Mouse (Mus musculus) myocyte (in vitro differentiated cells): ENCODE results near the gene Myt1l. TPM values are rescaled to one million over a fixed set of nuclear protein-coding genes. Genes with fewer than 3 reads are reported as not detected.

Source experiments
- H3K27me3 ChIP-seq: one replicate; pipeline ENCODE4 v1.6.1; 2011; ENCODE audit not compliant: control insufficient read depth, insufficient read depth, insufficient read length
- H3K36me3 ChIP-seq: one replicate; pipeline ENCODE4 v1.6.1; 2011; ENCODE audit not compliant: control insufficient read depth, insufficient read depth
- H3K4me2 ChIP-seq: one replicate; pipeline ENCODE4 v1.6.1; 2011; ENCODE audit warnings: low read depth, control low read depth
- H3K4me3 ChIP-seq: one replicate; pipeline ENCODE4 v1.5.1; 2011; ENCODE audit warnings: mild to moderate bottlenecking, control low read depth, moderate library complexity
- H3K79me2 ChIP-seq: one replicate; pipeline ENCODE4 v1.6.1; 2011; ENCODE audit not compliant: control insufficient read depth, insufficient read depth
- H3ac ChIP-seq: one replicate; pipeline ENCODE4 v1.6.1; 2011; ENCODE audit not compliant: control insufficient read depth, insufficient read length
- CEBPB ChIP-seq: IDR thresholded peaks from 2 replicates; pipeline ENCODE4 v1.6.1; 2011; ENCODE audit warnings: mild to moderate bottlenecking, moderate library complexity; ENCODE audit not compliant: poor library complexity, insufficient read depth, severe bottlenecking
- E2F4 ChIP-seq: IDR thresholded peaks from one replicate; pipeline ENCODE4 v1.6.1; 2011; ENCODE audit warnings: mild to moderate bottlenecking, control low read depth, moderate library complexity; ENCODE audit not compliant: insufficient read depth
- MAX ChIP-seq: IDR thresholded peaks from one replicate; pipeline ENCODE4 v1.6.1; 2011; ENCODE audit warnings: low read depth, mild to moderate bottlenecking, control low read depth
- MYOD1 ChIP-seq, 3 experiments: IDR thresholded peaks; one replicate each; pipeline ENCODE4 v1.6.1; 2011; ENCODE audit warnings: control low read depth in 2 of 3, low read depth in 2 of 3, mild to moderate bottlenecking in 2 of 3, moderate library complexity in 1 of 3; ENCODE audit not compliant: insufficient read length in 2 of 3, control insufficient read depth in 1 of 3
- MYOG ChIP-seq, 3 experiments: IDR thresholded peaks; one replicate each; pipeline ENCODE4 v1.6.1; 2011; ENCODE audit warnings: control low read depth in 2 of 3, low read depth in 2 of 3, mild to moderate bottlenecking in 2 of 3; ENCODE audit not compliant: insufficient read length in 2 of 3, control insufficient read depth in 1 of 3, insufficient read depth in 1 of 3
- POLR2A ChIP-seq: IDR thresholded peaks from one replicate; pipeline ENCODE4 v1.6.1; 2011; ENCODE audit warnings: low read depth, mild to moderate bottlenecking, control low read depth, moderate library complexity; ENCODE audit not compliant: insufficient read length
- POLR2AphosphoS2 ChIP-seq: IDR thresholded peaks from one replicate; pipeline ENCODE4 v1.6.1; 2011; ENCODE audit warnings: low read depth, control low read depth; ENCODE audit not compliant: insufficient read length
- REST ChIP-seq: IDR thresholded peaks from one replicate; pipeline ENCODE4 v1.6.1; 2011; ENCODE audit warnings: mild to moderate bottlenecking, control low read depth, moderate library complexity; ENCODE audit not compliant: insufficient read depth, insufficient read length
- SRF ChIP-seq: IDR thresholded peaks from one replicate; pipeline ENCODE4 v1.6.1; 2011; ENCODE audit warnings: low read depth; ENCODE audit not compliant: control insufficient read depth, insufficient read length
- TCF12 ChIP-seq: IDR thresholded peaks from one replicate; pipeline ENCODE4 v1.6.1; 2011; ENCODE audit warnings: mild to moderate bottlenecking, control low read depth; ENCODE audit not compliant: poor library complexity, insufficient read depth, severe bottlenecking
- TCF3 ChIP-seq: IDR thresholded peaks from one replicate; pipeline ENCODE4 v1.6.1; 2011; ENCODE audit warnings: low read depth, control low read depth; ENCODE audit not compliant: insufficient read length
- USF1 ChIP-seq: IDR thresholded peaks from one replicate; pipeline ENCODE4 v1.6.1; 2011; ENCODE audit warnings: low read depth, mild to moderate bottlenecking, control low read depth, moderate library complexity
- polyA plus RNA-seq: library from polyadenylated mRNA; unstranded; fragments of >200 nt; fragmentation: generic; extraction: Trizol; gene quantifications from one replicate; pipeline ENCODE4 v1.2.1, GENCODE M21; 2012; ENCODE audit warnings: missing spikeins

Gene Myt1l
- polyA plus RNA-seq, 1 experiment, result 0.01 TPM

- Histone ChIP-seq H3K36me3 (no peaks in the 10 kb centered on the region), H3ac (no peak overlapping the region), H3K4me2 (no peak overlapping the region), H3K4me3 (no peak overlapping the region), H3K79me2 (no peaks in the 10 kb centered on the region), H3K27me3 (no peaks in the 10 kb centered on the region)
- TF ChIP-seq MYOG (IDR thresholded peaks at IDR 0.05; ENCODE audit: control insufficient read depth in 1 of 3, insufficient read depth in 1 of 3, insufficient read length in 2 of 3, low read depth in 2 of 3), result no peak
- TF ChIP-seq USF1, result no peak
- TF ChIP-seq MAX, result no peak
- no peak for TF ChIP-seq POLR2A
- TF ChIP-seq SRF, result no peak
- no peak for TF ChIP-seq REST
- no peak for TF ChIP-seq MYOD1 (IDR thresholded peaks at IDR 0.05; ENCODE audit: control insufficient read depth in 1 of 3, insufficient read length in 2 of 3, low read depth in 2 of 3)
- no peak for TF ChIP-seq CEBPB
- no peak for TF ChIP-seq POLR2AphosphoS2
- TF ChIP-seq E2F4, result no peak
- no peak for TF ChIP-seq TCF3
- TF ChIP-seq TCF12, result no peak
Measured at GRCm38 (mm10) chr12:29537916-29538315, 9.7 kb downstream of the Myt1l start.

GRCm38 (mm10) chr12:29538456-29538855 lies 10.3 kb downstream of the Myt1l start:
- no peak overlapping the region for H3K4me2 ChIP-seq
- H3ac ChIP-seq, result no peak overlapping the region
- no peak for TF ChIP-seq E2F4
- no peaks in the 10 kb centered on the region for H3K79me2 ChIP-seq
- no peaks in the 10 kb centered on the region for H3K27me3 ChIP-seq
- no peak overlapping the region for H3K4me3 ChIP-seq
- no peaks in the 10 kb centered on the region for H3K36me3 ChIP-seq

GRCm38 (mm10) chr12:29539106-29539505 lies 10.9 kb downstream of the Myt1l start:
- Histone ChIP-seq H3K4me2 (no peak overlapping the region), H3K79me2 (no peaks in the 10 kb centered on the region), H3K27me3 (no peaks in the 10 kb centered on the region), H3K4me3 (no peak overlapping the region), H3ac (no peak overlapping the region), H3K36me3 (no peaks in the 10 kb centered on the region)
- TF ChIP-seq MYOG (IDR thresholded peaks at IDR 0.05; ENCODE audit: control insufficient read depth in 1 of 3, insufficient read depth in 1 of 3, insufficient read length in 2 of 3, low read depth in 2 of 3) (no peak), E2F4 (no peak), CEBPB (no peak), SRF (no peak), TCF3 (no peak), MYOD1 (IDR thresholded peaks at IDR 0.05; ENCODE audit: control insufficient read depth in 1 of 3, insufficient read length in 2 of 3, low read depth in 2 of 3) (no peak), POLR2A (no peak), USF1 (no peak), REST (no peak), TCF12 (no peak), MAX (no peak)

- no peaks in the 10 kb centered on the region for H3K27me3 ChIP-seq
- H3ac ChIP-seq, result no peak overlapping the region
- H3K4me3 ChIP-seq, result no peak overlapping the region
- no peaks in the 10 kb centered on the region for H3K36me3 ChIP-seq
- no peaks in the 10 kb centered on the region for H3K79me2 ChIP-seq
- no peak overlapping the region for H3K4me2 ChIP-seq
- no peak for TF ChIP-seq MYOD1 (IDR thresholded peaks at IDR 0.05; ENCODE audit: control insufficient read depth in 1 of 3, insufficient read length in 2 of 3, low read depth in 2 of 3)
- TF ChIP-seq SRF, result no peak
- TF ChIP-seq TCF12, result no peak
- no peak for TF ChIP-seq TCF3
- no peak for TF ChIP-seq USF1
- TF ChIP-seq MAX, result no peak
- no peak for TF ChIP-seq POLR2A
- TF ChIP-seq MYOG (IDR thresholded peaks at IDR 0.05; ENCODE audit: control insufficient read depth in 1 of 3, insufficient read depth in 1 of 3, insufficient read length in 2 of 3, low read depth in 2 of 3), result no peak
- TF ChIP-seq POLR2AphosphoS2, result no peak
Measured at GRCm38 (mm10) chr12:29540741-29541140, 12.6 kb downstream of the Myt1l start.

- Histone ChIP-seq H3K4me2 (no peak overlapping the region), H3K4me3 (no peak overlapping the region), H3K36me3 (no peaks in the 10 kb centered on the region), H3ac (no peak overlapping the region), H3K79me2 (no peaks in the 10 kb centered on the region), H3K27me3 (no peaks in the 10 kb centered on the region)
- TF ChIP-seq REST (no peak), MYOG (IDR thresholded peaks at IDR 0.05; ENCODE audit: control insufficient read depth in 1 of 3, insufficient read depth in 1 of 3, insufficient read length in 2 of 3, low read depth in 2 of 3) (no peak)
Measured at GRCm38 (mm10) chr12:29546073-29546472, 17.9 kb downstream of the Myt1l start.

GRCm38 (mm10) chr12:29547112-29547511 lies 18.9 kb downstream of the Myt1l start:
- no peak for TF ChIP-seq SRF
- TF ChIP-seq MYOD1 (IDR thresholded peaks at IDR 0.05; ENCODE audit: control insufficient read depth in 1 of 3, insufficient read length in 2 of 3, low read depth in 2 of 3), result no peak
- no peak for TF ChIP-seq TCF12
- no peak for TF ChIP-seq MAX
- no peak for TF ChIP-seq TCF3
- no peak for TF ChIP-seq REST
- no peak for TF ChIP-seq MYOG (IDR thresholded peaks at IDR 0.05; ENCODE audit: control insufficient read depth in 1 of 3, insufficient read depth in 1 of 3, insufficient read length in 2 of 3, low read depth in 2 of 3)
- TF ChIP-seq USF1, result no peak
- no peak for TF ChIP-seq POLR2A
- no peak for TF ChIP-seq CEBPB
- no peak for TF ChIP-seq POLR2AphosphoS2
- TF ChIP-seq E2F4, result no peak
- Histone ChIP-seq H3K27me3 (no peaks in the 10 kb centered on the region), H3K4me3 (no peak overlapping the region), H3K79me2 (no peaks in the 10 kb centered on the region), H3K4me2 (no peak overlapping the region), H3ac (no peak overlapping the region), H3K36me3 (no peaks in the 10 kb centered on the region)
